Mouse (Mus musculus) liver, postnatal 0 days (tissue): ENCODE results near the gene Camta2. TPM values are rescaled to one million over a fixed set of nuclear protein-coding genes. Genes with fewer than 3 reads are reported as not detected.

ENCODE experiments used
- ATAC-seq: fragments of 200-750 bp; cut with Nextera tagmentation; 2 replicates; pipeline ENCODE4 v1.8.0; 2017; ENCODE audit warnings: mild to moderate bottlenecking, moderate library complexity
- DNase-seq: peaks from one replicate; pipeline ENCODE4 v3.0.0-alpha.2; 2016
- H3K27ac ChIP-seq: fragments of 300-500 bp; sonication (generic); 2 replicates; pipeline ENCODE4 v1.5.1; 2014; ENCODE audit warnings: antibody characterized with exemption, moderate library complexity, mild to moderate bottlenecking, low read depth
- H3K27me3 ChIP-seq: fragments of 300-500 bp; sonication (generic); 2 replicates; pipeline ENCODE4 v1.6.1; 2014; ENCODE audit warnings: low read length, control low read depth, mixed read lengths; ENCODE audit not compliant: insufficient read depth
- H3K36me3 ChIP-seq: fragments of 300-500 bp; sonication (generic); replicated peaks from 2 replicates; pipeline ENCODE4 v1.6.1; 2014; ENCODE audit warnings: mild to moderate bottlenecking, control low read depth, low read length, moderate library complexity, mixed read lengths; ENCODE audit not compliant: insufficient read depth
- H3K4me1 ChIP-seq: fragments of 300-500 bp; sonication (generic); 2 replicates; pipeline ENCODE4 v1.6.1; 2014; ENCODE audit warnings: antibody characterized with exemption, mild to moderate bottlenecking, control low read depth; ENCODE audit not compliant: insufficient read depth
- H3K4me2 ChIP-seq: fragments of 300-500 bp; sonication (generic); 2 replicates; pipeline ENCODE4 v1.6.1; 2014; ENCODE audit warnings: low read depth, mild to moderate bottlenecking, low read length, moderate library complexity, mixed read lengths
- H3K4me3 ChIP-seq: fragments of 300-500 bp; sonication (generic); 2 replicates; pipeline ENCODE4 v1.5.1; 2014; ENCODE audit warnings: low read depth, low read length
- H3K9ac ChIP-seq: fragments of 300-500 bp; sonication (generic); replicated peaks from 2 replicates; pipeline ENCODE4 v1.6.1; 2014; ENCODE audit warnings: mild to moderate bottlenecking, moderate library complexity
- H3K9me3 ChIP-seq: fragments of 300-500 bp; sonication (generic); 2 replicates; pipeline ENCODE4 v1.6.1; 2016; ENCODE audit warnings: mild to moderate bottlenecking, control low read depth, low read length, mixed read lengths
- CTCF ChIP-seq: sonication (generic); IDR thresholded peaks from 2 replicates; pipeline ENCODE4 v1.5.1; 2016; ENCODE audit warnings: antibody characterized with exemption, low read depth
- EP300 ChIP-seq: IDR thresholded peaks from 2 replicates; pipeline ENCODE4 v1.6.1; 2016; ENCODE audit warnings: antibody characterized with exemption, low read depth, mild to moderate bottlenecking
- WGBS: fragments of 180-500 bp; shearing (Covaris S2); extraction: QIAGEN DNeasy Blood & Tissue Kit; methylation state at CpG from one replicate; pipeline ENCODE4 v1.1.7; 2014; ENCODE audit not compliant: insufficient replicate concordance; 5-methylcytosine and 5-hydroxymethylcytosine counted together
- polyA plus RNA-seq: library from polyadenylated mRNA; unstranded; fragments of >200 nt; fragmentation: Nextera tagmentation; extraction: Ambion mirVana; gene quantifications from 2 replicates; pipeline ENCODE4 v1.2.1, GENCODE M21; 2015

Gene Camta2
- polyA plus RNA-seq, 1 experiment from 2014 or later: 3.4 TPM

GRCm38 (mm10) chr11:70660571-70660970 lies 27.3 kb downstream of the Camta2 start:
- H3K4me1 ChIP-seq: peaks cover 18% of the 10 kb centered on the region
- 79% methylated on average over 8 of the region's 8 CpGs for WGBS
- TF ChIP-seq EP300 (no peak), CTCF (no peak)
- DNase-seq (no peak), ATAC-seq (no peak)
- H3K9me3 ChIP-seq: no peaks in the 10 kb centered on the region
- H3K4me3 ChIP-seq: no peak overlapping the region
- H3K9ac ChIP-seq: no peak overlapping the region
- H3K27me3 ChIP-seq: no peaks in the 10 kb centered on the region
- no peak overlapping the region for H3K4me2 ChIP-seq
- no peak overlapping the region for H3K27ac ChIP-seq
- H3K36me3 ChIP-seq: peaks cover 35% of the 10 kb centered on the region

GRCm38 (mm10) chr11:70658942-70659341 lies 29.0 kb downstream of the Camta2 start:
- Histone ChIP-seq H3K36me3 (peaks cover 20% of the 10 kb centered on the region), H3K9ac (no peak overlapping the region), H3K9me3 (no peaks in the 10 kb centered on the region), H3K4me1 (peaks cover 20% of the 10 kb centered on the region), H3K4me3 (no peak overlapping the region), H3K27me3 (no peaks in the 10 kb centered on the region), H3K27ac (no peak overlapping the region), H3K4me2 (no peak overlapping the region)
- 82% methylated on average over 8 of the region's 8 CpGs for WGBS
- ATAC-seq (no peak), DNase-seq (no peak)
- TF ChIP-seq CTCF (no peak), EP300 (no peak)

- Histone ChIP-seq H3K27ac (no peak overlapping the region), H3K4me3 (no peak overlapping the region), H3K9ac (no peak overlapping the region), H3K9me3 (no peaks in the 10 kb centered on the region), H3K4me1 (peaks cover 20% of the 10 kb centered on the region), H3K36me3 (peaks cover 16% of the 10 kb centered on the region), H3K4me2 (no peak overlapping the region), H3K27me3 (no peaks in the 10 kb centered on the region)
- DNase-seq (no peak), ATAC-seq (no peak)
- 72% methylated on average over 5 of the region's 5 CpGs for WGBS
- TF ChIP-seq EP300: no peak
- no peak for TF ChIP-seq CTCF
Observed at GRCm38 (mm10) chr11:70658521-70658920, 29.4 kb downstream of the Camta2 start.

- Histone ChIP-seq H3K27ac (no peak overlapping the region), H3K36me3 (peaks cover 13% of the 10 kb centered on the region), H3K4me3 (no peak overlapping the region), H3K9me3 (no peaks in the 10 kb centered on the region), H3K4me1 (peaks cover 20% of the 10 kb centered on the region), H3K4me2 (no peak overlapping the region), H3K27me3 (no peaks in the 10 kb centered on the region), H3K9ac (no peak overlapping the region)
- ATAC-seq (no peak), DNase-seq (no peak)
- 69% methylated on average over 9 of the region's 9 CpGs for WGBS
- TF ChIP-seq CTCF (no peak), EP300 (no peak)
Observed at GRCm38 (mm10) chr11:70657991-70658390, 29.9 kb downstream of the Camta2 start.

- Histone ChIP-seq H3K4me2 (no peak overlapping the region), H3K4me1 (peaks cover 22% of the 10 kb centered on the region), H3K9me3 (no peaks in the 10 kb centered on the region), H3K36me3 (peaks cover 13% of the 10 kb centered on the region), H3K27ac (no peak overlapping the region), H3K27me3 (no peaks in the 10 kb centered on the region), H3K9ac (no peak overlapping the region), H3K4me3 (no peak overlapping the region)
- no peak for ATAC-seq
- TF ChIP-seq EP300 (no peak), CTCF (no peak)
- 51% methylated on average over 6 of the region's 6 CpGs for WGBS
- no peak for DNase-seq
Observed at GRCm38 (mm10) chr11:70657573-70657972, 30.3 kb downstream of the Camta2 start.

- H3K4me3 ChIP-seq: peak within 1 kb of the TSS; percentile 100
- no peak for TF ChIP-seq CTCF
- TF ChIP-seq EP300: no peak
- DNase-seq (no peak), ATAC-seq (no peak)
- H3K36me3 ChIP-seq: peaks cover 11% of the 10 kb centered on the region
- peak within 1 kb of the TSS; percentile 100 for H3K9ac ChIP-seq
- H3K27me3 ChIP-seq: no peaks in the 10 kb centered on the region
- peak within 1 kb of the TSS; percentile 99 for H3K27ac ChIP-seq
- H3K9me3 ChIP-seq: no peaks in the 10 kb centered on the region
- WGBS: 33% methylated on average over 3 of the region's 3 CpGs
- peaks cover 27% of the 10 kb centered on the region for H3K4me1 ChIP-seq
- H3K4me2 ChIP-seq: peak within 1 kb of the TSS; percentile 96
Observed at GRCm38 (mm10) chr11:70656964-70657363, 30.9 kb downstream of the Camta2 start, which contains the start of gene Eno3. TSS of gene Eno3 (plus strand) at chr11:70657202.
